Mouse (Mus musculus): ENCODE measurements around the gene Ctnnbl1. TPM values are rescaled to one million over a fixed set of nuclear protein-coding genes. Genes with fewer than 3 reads are reported as not detected.

The Ctnnbl1 gene
- polyA plus RNA-seq, 2 experiments, result 11.6 to 19.2 TPM

DNA sequence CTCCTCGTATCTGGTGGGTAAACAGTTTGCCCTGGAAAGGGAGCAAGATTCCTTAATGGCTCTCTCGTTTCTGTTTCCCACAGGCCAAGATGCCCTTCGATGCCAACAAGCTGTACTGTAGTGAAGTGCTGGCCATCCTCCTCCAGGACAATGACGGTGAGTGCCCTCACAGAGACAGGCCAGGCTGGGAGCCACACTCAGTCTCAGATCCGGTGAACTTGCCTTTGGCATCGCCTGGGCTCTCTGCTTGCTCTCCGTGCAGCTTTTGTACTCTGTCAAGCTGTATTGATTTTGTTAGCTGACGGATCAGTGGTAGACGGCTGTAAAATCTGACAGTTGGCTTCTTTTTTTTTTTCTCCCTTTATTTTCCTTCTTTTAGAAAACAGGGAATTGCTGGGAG is 80.5 kb downstream of the Ctnnbl1 start:
- no peak for TF ChIP-seq EP300 (IDR thresholded peaks at IDR 0.05; ENCODE audit: low read depth)
- no peak for TF ChIP-seq CTCF (IDR thresholded peaks at IDR 0.05; ENCODE audit: low read depth)
- 0 out of 4 replicates have a peak, but pooled peaks cover 0 to 2% of the 10 kb centered on the region in 2 experiments for H3K4me1 ChIP-seq (replicated peaks; ENCODE audit: control insufficient read depth in 2 of 2, insufficient read depth in 2 of 2, low read length in 1 of 2)
- WGBS (ENCODE audit: insufficient replicate concordance), result 76% methylated on average over 9 of the region's 9 CpGs
- no peak for ATAC-seq (ENCODE audit: insufficient read depth)
- H3K36me3 ChIP-seq (replicated peaks; ENCODE audit: control insufficient read depth, insufficient read depth, low read depth), result no peaks in the 10 kb centered on the region
- no peak for DNase-seq (ENCODE audit: low read depth in 3 of 3, low spot score in 3 of 3)
- no peaks in the 10 kb centered on the region for H3K27me3 ChIP-seq (ENCODE audit: control insufficient read depth, insufficient read depth, low read length)
- H3K9ac ChIP-seq (replicated peaks), result no peak overlapping the region
- no peak overlapping the region for H3K27ac ChIP-seq
- no peak overlapping the region for H3K4me2 ChIP-seq (ENCODE audit: low read depth)
- H3K9me3 ChIP-seq (ENCODE audit: control insufficient read depth, low read length), result no peaks in the 10 kb centered on the region
- no peak overlapping the region for H3K4me3 ChIP-seq (ENCODE audit: insufficient read depth in 1 of 2, low read depth in 2 of 2, low read length in 2 of 2)

DNA sequence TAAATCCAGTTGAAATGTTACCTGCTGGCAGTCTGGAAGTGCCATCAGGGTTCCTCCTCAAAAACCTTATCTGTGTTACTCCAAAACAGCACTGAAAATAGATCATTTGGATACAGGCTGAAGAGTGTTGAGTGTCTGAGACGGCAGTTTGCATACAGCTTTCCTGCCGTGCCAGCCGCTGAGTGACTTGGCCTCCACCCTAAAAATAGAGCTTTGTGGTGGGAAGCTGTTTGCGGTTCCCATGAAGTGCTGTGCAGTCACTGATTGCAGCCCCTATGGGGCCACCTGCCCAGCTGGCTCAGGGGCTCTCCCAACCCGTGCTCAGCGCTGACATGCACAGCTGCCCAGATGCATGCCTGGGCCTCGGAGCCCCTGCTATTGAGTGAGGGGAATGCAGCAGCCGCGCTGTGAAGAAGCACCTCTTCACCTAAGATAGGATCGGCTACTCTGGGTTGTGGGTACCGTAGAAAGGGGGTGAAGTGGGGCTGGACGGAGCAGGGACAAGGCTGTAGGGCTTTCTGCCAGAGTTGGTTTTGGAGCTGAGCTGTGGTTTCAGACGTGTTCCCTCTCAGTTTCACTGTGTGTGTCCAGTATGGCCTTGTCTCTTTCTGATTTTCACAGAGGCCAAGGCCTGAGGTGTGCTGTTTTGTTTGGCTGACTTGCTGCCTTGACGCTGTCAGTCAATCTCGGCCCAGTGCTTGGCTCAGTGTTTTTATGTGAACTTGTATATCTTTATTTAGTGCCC is 81.5 kb downstream of the Ctnnbl1 start:
- no peak for DNase-seq (ENCODE audit: low read depth in 3 of 3, low spot score in 3 of 3)
- H3K4me2 ChIP-seq (ENCODE audit: low read depth), result no peak overlapping the region
- H3K4me1 ChIP-seq (replicated peaks; ENCODE audit: control insufficient read depth in 2 of 2, insufficient read depth in 2 of 2, low read length in 1 of 2), result 0 out of 4 replicates have a peak, but pooled peaks cover 0 to 2% of the 10 kb centered on the region in 2 experiments
- H3K27me3 ChIP-seq (ENCODE audit: control insufficient read depth, insufficient read depth, low read length), result no peaks in the 10 kb centered on the region
- TF ChIP-seq EP300 (IDR thresholded peaks at IDR 0.05; ENCODE audit: low read depth), result no peak
- TF ChIP-seq CTCF (IDR thresholded peaks at IDR 0.05; ENCODE audit: low read depth), result no peak
- ATAC-seq (ENCODE audit: insufficient read depth), result no peak
- 41% methylated on average over 15 of the region's 15 CpGs for WGBS (ENCODE audit: insufficient replicate concordance)
- no peaks in the 10 kb centered on the region for H3K9me3 ChIP-seq (ENCODE audit: control insufficient read depth, low read length)
- no peaks in the 10 kb centered on the region for H3K36me3 ChIP-seq (replicated peaks; ENCODE audit: control insufficient read depth, insufficient read depth, low read depth)
- H3K27ac ChIP-seq, result no peak overlapping the region
- no peak overlapping the region for H3K9ac ChIP-seq (replicated peaks)
- no peak overlapping the region for H3K4me3 ChIP-seq (ENCODE audit: insufficient read depth in 1 of 2, low read depth in 2 of 2, low read length in 2 of 2)

DNA sequence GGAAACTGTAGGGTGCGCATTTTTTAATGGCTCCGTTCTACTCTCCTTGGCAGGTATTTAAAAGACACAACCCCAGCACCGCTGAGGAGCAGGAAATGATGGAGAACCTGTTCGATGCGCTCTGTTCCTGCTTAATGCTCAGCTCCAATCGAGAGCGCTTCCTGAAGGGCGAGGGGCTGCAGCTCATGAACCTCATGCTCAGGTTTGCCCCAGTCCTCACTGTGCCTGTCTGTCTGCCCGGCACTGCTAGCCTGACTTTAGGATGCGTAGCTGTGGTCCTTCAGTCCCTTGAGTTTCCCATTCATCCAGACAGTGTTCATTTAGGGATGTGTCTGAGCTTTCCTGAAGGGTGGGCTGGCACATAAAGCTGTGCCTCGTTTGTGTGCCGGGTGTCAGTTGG is 82.2 kb downstream of the Ctnnbl1 start:
- Histone ChIP-seq H3K9me3 (ENCODE audit: control insufficient read depth, low read length) (no peaks in the 10 kb centered on the region), H3K27ac (no peak overlapping the region), H3K27me3 (ENCODE audit: control insufficient read depth, insufficient read depth, low read length) (no peaks in the 10 kb centered on the region), H3K36me3 (replicated peaks; ENCODE audit: control insufficient read depth, insufficient read depth, low read depth) (no peaks in the 10 kb centered on the region), H3K4me3 (ENCODE audit: insufficient read depth in 1 of 2, low read depth in 2 of 2, low read length in 2 of 2) (no peak overlapping the region), H3K4me1 (replicated peaks; ENCODE audit: control insufficient read depth in 2 of 2, insufficient read depth in 2 of 2, low read length in 1 of 2) (0 out of 4 replicates have a peak, but pooled peaks cover 0 to 2% of the 10 kb centered on the region in 2 experiments), H3K9ac (replicated peaks) (no peak overlapping the region), H3K4me2 (ENCODE audit: low read depth) (no peak overlapping the region)
- ATAC-seq (ENCODE audit: insufficient read depth) (no peak), DNase-seq (ENCODE audit: low read depth in 3 of 3, low spot score in 3 of 3) (no peak)
- no peak for TF ChIP-seq EP300 (IDR thresholded peaks at IDR 0.05; ENCODE audit: low read depth)
- no peak for TF ChIP-seq CTCF (IDR thresholded peaks at IDR 0.05; ENCODE audit: low read depth)
- 84% methylated on average over 12 of the region's 12 CpGs for WGBS (ENCODE audit: insufficient replicate concordance)

DNA sequence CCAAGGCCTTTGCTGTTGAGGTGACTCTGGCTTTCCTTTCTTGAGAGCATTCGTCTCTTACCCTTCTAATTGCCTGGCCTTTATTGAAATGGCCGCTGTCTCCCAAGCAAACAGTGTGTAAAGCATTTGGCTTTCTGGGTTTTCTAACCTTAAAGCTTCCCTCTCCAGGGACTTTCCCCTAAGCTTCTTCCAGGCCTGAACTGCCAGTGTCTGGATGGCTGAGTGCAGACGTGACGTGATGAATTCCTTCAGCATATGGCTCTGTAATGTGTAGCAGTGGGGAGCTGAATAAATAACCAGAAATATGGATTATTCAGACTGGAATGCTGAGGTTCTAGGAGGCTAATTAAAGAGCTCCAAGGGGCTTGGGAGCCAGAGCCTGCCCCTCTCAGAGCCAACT is 84.1 kb downstream of the Ctnnbl1 start:
- H3K9me3 ChIP-seq (ENCODE audit: control insufficient read depth, low read length), result no peaks in the 10 kb centered on the region
- H3K4me2 ChIP-seq (ENCODE audit: low read depth), result no peak overlapping the region
- WGBS (ENCODE audit: insufficient replicate concordance), result 75% methylated on average over 4 of the region's 4 CpGs
- no peaks in the 10 kb centered on the region for H3K36me3 ChIP-seq (replicated peaks; ENCODE audit: control insufficient read depth, insufficient read depth, low read depth)
- no peak overlapping the region for H3K27ac ChIP-seq
- H3K27me3 ChIP-seq (ENCODE audit: control insufficient read depth, insufficient read depth, low read length), result no peaks in the 10 kb centered on the region
- no peak overlapping the region for H3K4me3 ChIP-seq (ENCODE audit: insufficient read depth in 1 of 2, low read depth in 2 of 2, low read length in 2 of 2)
- 0 out of 4 replicates have a peak, but pooled peaks cover 0 to 2% of the 10 kb centered on the region in 2 experiments for H3K4me1 ChIP-seq (replicated peaks; ENCODE audit: control insufficient read depth in 2 of 2, insufficient read depth in 2 of 2, low read length in 1 of 2)
- TF ChIP-seq CTCF (IDR thresholded peaks at IDR 0.05; ENCODE audit: low read depth), result no peak
- TF ChIP-seq EP300 (IDR thresholded peaks at IDR 0.05; ENCODE audit: low read depth), result no peak
- no peak for ATAC-seq (ENCODE audit: insufficient read depth)
- no peak for DNase-seq (ENCODE audit: low read depth in 3 of 3, low spot score in 3 of 3)
- no peak overlapping the region for H3K9ac ChIP-seq (replicated peaks)

DNA sequence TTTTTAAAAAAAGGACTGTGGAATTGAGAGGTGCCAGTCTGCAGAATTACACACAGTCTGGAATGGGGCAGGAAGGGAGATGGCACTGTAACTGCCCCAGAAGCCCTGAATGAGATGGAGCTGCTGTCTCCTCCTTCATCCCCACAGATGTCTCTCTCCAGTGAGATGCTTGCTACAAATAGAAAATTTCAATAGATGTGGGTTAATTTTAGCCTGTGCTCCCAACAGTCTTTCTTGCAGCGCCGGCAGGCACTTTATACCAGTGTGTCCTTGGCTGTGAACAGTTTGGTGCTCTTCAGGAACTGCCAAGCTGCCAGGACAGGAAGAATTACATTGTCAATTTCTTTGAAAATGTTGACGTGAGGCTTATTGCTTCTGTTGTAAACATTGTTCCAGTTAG is 86.3 kb downstream of the Ctnnbl1 start:
- 74% methylated on average over 3 of the region's 3 CpGs for WGBS (ENCODE audit: insufficient replicate concordance)

More for the DNA sequence above, 86.3 kb downstream of the Ctnnbl1 start:
- Histone ChIP-seq H3K4me2 (ENCODE audit: low read depth) (no peak overlapping the region), H3K9ac (replicated peaks) (no peak overlapping the region), H3K36me3 (replicated peaks; ENCODE audit: control insufficient read depth, insufficient read depth, low read depth) (no peaks in the 10 kb centered on the region), H3K27ac (no peak overlapping the region), H3K4me3 (ENCODE audit: insufficient read depth in 1 of 2, low read depth in 2 of 2, low read length in 2 of 2) (no peak overlapping the region), H3K9me3 (ENCODE audit: control insufficient read depth, low read length) (no peaks in the 10 kb centered on the region), H3K4me1 (replicated peaks; ENCODE audit: control insufficient read depth in 2 of 2, insufficient read depth in 2 of 2, low read length in 1 of 2) (no peaks in the 10 kb centered on the region), H3K27me3 (ENCODE audit: control insufficient read depth, insufficient read depth, low read length) (no peaks in the 10 kb centered on the region)
- ATAC-seq (ENCODE audit: insufficient read depth), result no peak
- TF ChIP-seq EP300 (IDR thresholded peaks at IDR 0.05; ENCODE audit: low read depth) (no peak), CTCF (IDR thresholded peaks at IDR 0.05; ENCODE audit: low read depth) (no peak)
- DNase-seq (ENCODE audit: low read depth in 3 of 3, low spot score in 3 of 3), result no peak

Measured in liver, embryonic 14.5 days (tissue).